Mouse (Mus musculus) limb, embryonic 13.5 days (tissue): ENCODE results near the gene Pigf. TPM values are rescaled to one million over a fixed set of nuclear protein-coding genes. Genes with fewer than 3 reads are reported as not detected.
"Not testable (repeated sequence)": the region's sequence is repeated elsewhere in the genome, so short reads cannot be mapped to it uniquely, and the experiment has no call there.

ENCODE experiments used
- ATAC-seq: fragments of 200-750 bp; cut with Nextera tagmentation; 2 replicates; pipeline ENCODE4 v1.8.0; 2017; ENCODE audit warnings: low read depth, moderate number of reproducible peaks, moderate TSS enrichment; ENCODE audit not compliant: low FRiP score
- H3K27ac ChIP-seq: fragments of 300-500 bp; sonication (generic); 2 replicates; pipeline ENCODE4 v1.5.1; 2015; ENCODE audit warnings: inconsistent platforms, mild to moderate bottlenecking, moderate library complexity
- H3K27me3 ChIP-seq: fragments of 300-500 bp; sonication (generic); 2 replicates; pipeline ENCODE4 v1.6.1; 2015; ENCODE audit warnings: mild to moderate bottlenecking, inconsistent platforms
- H3K36me3 ChIP-seq: fragments of 300-500 bp; sonication (generic); 2 replicates; pipeline ENCODE4 v1.6.1; 2015; ENCODE audit warnings: inconsistent platforms, mild to moderate bottlenecking, moderate library complexity
- H3K4me1 ChIP-seq: fragments of 300-500 bp; sonication (generic); 2 replicates; pipeline ENCODE4 v1.6.1; 2015; ENCODE audit warnings: inconsistent platforms
- H3K4me2 ChIP-seq: fragments of 300-500 bp; sonication (generic); replicated peaks from 2 replicates; pipeline ENCODE4 v1.6.1; 2015; ENCODE audit warnings: inconsistent platforms, mild to moderate bottlenecking, moderate library complexity
- H3K4me3 ChIP-seq: fragments of 300-500 bp; sonication (generic); 2 replicates; pipeline ENCODE4 v1.5.1; 2015; ENCODE audit warnings: moderate library complexity, mild to moderate bottlenecking, inconsistent platforms
- H3K9ac ChIP-seq: fragments of 300-500 bp; sonication (generic); 2 replicates; pipeline ENCODE4 v1.6.1; 2015; ENCODE audit warnings: mild to moderate bottlenecking, inconsistent platforms
- H3K9me3 ChIP-seq: fragments of 300-500 bp; sonication (generic); 2 replicates; pipeline ENCODE4 v1.6.1; 2016; ENCODE audit warnings: inconsistent platforms
- WGBS: fragments of 180-500 bp; shearing (Covaris S2); methylation state at CpG from one replicate; pipeline ENCODE4 v1.1.7; 2015; 5-methylcytosine and 5-hydroxymethylcytosine counted together
- polyA plus RNA-seq: library from polyadenylated mRNA; unstranded; fragments of >200 nt; fragmentation: Nextera tagmentation; extraction: Ambion mirVana; gene quantifications from 2 replicates; pipeline ENCODE4 v1.2.1, GENCODE M21; 2015

Gene Pigf
- polyA plus RNA-seq: 29.2 and 30.6 TPM in 2 replicates

GRCm38 (mm10) chr17:87025269-87025949 lies at the start of gene Pigf, which contains the start of gene Cript:
Gene Pigf (minus strand): TSS chr17:87025406.
Gene Cript (plus strand): TSS chr17:87025550.
- peak; percentile 100 for ATAC-seq
- Histone ChIP-seq H3K27ac (no peak within 1 kb of the TSS), H3K36me3 (peaks cover 22% of the 10 kb centered on the region), H3K9ac (peak within 1 kb of the TSS; percentile 73), H3K4me2 (peak within 1 kb of the TSS; percentile 91), H3K9me3 (no peaks in the 10 kb centered on the region), H3K4me3 (peak within 1 kb of the TSS; percentile 90), H3K4me1 (peaks cover 16% of the 10 kb centered on the region), H3K27me3 (no peaks in the 10 kb centered on the region)
- WGBS: under 1% methylated on average over 43 of the region's 43 CpGs

DNA sequence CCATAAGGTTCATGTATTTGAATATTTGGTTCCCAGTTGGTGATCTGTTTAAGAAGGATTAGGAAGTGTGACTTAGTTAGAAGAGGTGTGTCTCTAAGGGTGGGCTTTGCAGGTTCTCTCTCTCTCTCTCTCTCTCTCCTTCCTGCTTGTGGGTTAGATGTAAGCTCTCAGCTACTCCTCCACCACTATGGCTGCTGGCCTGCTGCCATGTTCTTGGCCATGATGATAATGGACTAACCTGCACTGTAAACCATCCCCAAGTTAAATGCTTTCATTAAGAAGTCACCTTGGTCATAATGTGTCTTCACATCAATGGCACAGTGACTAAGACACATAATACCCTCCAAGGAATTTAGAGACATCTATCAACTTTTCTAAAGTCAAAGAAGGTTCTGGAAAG lies 48.3 kb upstream of the Pigf start:
- H3K36me3 ChIP-seq: no peaks in the 10 kb centered on the region
- no peaks in the 10 kb centered on the region for H3K27me3 ChIP-seq
- no peak overlapping the region for H3K27ac ChIP-seq
- H3K4me3 ChIP-seq: no peak overlapping the region
- H3K4me1 ChIP-seq: no peaks in the 10 kb centered on the region
- no peak for ATAC-seq
- H3K4me2 ChIP-seq: no peak overlapping the region
- no peaks in the 10 kb centered on the region for H3K9me3 ChIP-seq
- H3K9ac ChIP-seq: no peak overlapping the region

DNA sequence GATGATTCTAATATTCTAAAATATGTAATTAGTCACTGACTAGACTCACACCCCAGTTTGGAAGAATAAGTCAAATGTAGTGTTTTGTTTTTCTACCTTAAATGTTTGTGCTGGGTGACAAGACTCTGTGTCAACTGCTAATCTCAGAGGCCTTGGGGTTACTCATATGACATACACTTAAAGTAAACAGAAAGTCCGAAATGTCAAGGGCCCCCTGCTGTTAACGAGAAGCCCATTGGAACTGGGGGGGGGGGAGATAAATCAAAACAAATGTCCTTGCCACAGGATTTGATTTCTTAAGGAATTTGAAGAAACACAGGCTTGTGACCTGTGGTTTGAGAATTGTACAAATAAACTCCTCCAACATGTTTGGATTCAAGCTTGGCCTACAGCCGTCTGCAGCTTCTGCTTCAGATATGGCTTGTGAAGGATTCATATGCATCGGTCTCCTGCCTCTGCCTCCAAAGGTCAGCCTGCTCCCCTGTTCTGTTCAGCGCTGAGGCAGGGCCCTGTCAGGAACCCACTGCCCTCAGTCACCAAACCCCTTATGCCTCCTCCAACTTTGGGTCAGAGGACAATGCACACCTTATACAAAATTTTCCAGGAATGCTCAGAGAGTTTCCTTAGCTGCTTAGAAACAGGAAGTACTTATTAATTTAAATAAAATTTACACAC lies 47.7 kb upstream of the Pigf start:
- H3K9me3 ChIP-seq: no peaks in the 10 kb centered on the region
- H3K4me1 ChIP-seq: no peaks in the 10 kb centered on the region
- no peaks in the 10 kb centered on the region for H3K36me3 ChIP-seq
- 53% methylated on average over 5 of the region's 5 CpGs for WGBS
- H3K9ac ChIP-seq: no peak overlapping the region
- ATAC-seq: no peak
- no peaks in the 10 kb centered on the region for H3K27me3 ChIP-seq
- no peak overlapping the region for H3K4me3 ChIP-seq
- no peak overlapping the region for H3K4me2 ChIP-seq
- no peak overlapping the region for H3K27ac ChIP-seq

DNA sequence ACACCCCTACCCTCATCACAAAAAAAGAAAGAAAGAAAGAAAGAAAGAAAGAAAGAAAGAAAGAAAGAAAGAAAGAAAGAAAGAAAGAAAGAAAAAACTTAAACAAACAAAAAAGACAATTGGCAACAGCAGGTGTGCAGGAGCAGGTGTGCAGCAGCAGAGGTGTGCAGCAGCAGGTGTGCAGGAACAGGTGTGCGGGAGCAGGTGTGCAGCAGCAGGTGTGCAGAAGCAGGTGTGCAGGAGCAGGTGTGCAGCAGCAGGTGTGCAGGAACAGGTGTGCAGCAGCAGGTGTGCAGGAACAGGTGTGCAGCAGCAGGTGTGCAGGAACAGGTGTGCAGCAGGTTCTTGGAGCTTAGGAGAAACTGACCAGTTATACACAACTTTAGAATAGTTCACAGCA lies 47.0 kb upstream of the Pigf start:
- not testable (repeated sequence) for H3K9me3 ChIP-seq, H3K27ac ChIP-seq, H3K27me3 ChIP-seq, ATAC-seq, H3K36me3 ChIP-seq, H3K4me2 ChIP-seq, H3K4me1 ChIP-seq, H3K9ac ChIP-seq, H3K4me3 ChIP-seq
- 100% methylated on average over 1 of the region's 1 CpGs for WGBS

GRCm38 (mm10) chr17:87068997-87069396 lies 43.8 kb upstream of the Pigf start:
- no peak for ATAC-seq
- Histone ChIP-seq H3K9ac (no peak overlapping the region), H3K9me3 (no peaks in the 10 kb centered on the region)

GRCm38 (mm10) chr17:87063969-87064368 lies 38.8 kb upstream of the Pigf start:
- Histone ChIP-seq H3K36me3 (no peaks in the 10 kb centered on the region), H3K4me3 (no peak overlapping the region), H3K27me3 (no peaks in the 10 kb centered on the region), H3K9ac (no peak overlapping the region), H3K9me3 (no peaks in the 10 kb centered on the region), H3K4me2 (no peak overlapping the region), H3K4me1 (no peaks in the 10 kb centered on the region), H3K27ac (no peak overlapping the region)
- ATAC-seq: no peak
- 70% methylated on average over 6 of the region's 6 CpGs for WGBS

More at GRCm38 (mm10) chr17:87068997-87069396, 43.8 kb upstream of the Pigf start:
- no peak overlapping the region for H3K27ac ChIP-seq
- no peaks in the 10 kb centered on the region for H3K36me3 ChIP-seq
- H3K4me2 ChIP-seq: no peak overlapping the region
- H3K4me1 ChIP-seq: no peaks in the 10 kb centered on the region
- no peaks in the 10 kb centered on the region for H3K27me3 ChIP-seq
- WGBS: 90% methylated on average over 4 of the region's 4 CpGs
- H3K4me3 ChIP-seq: no peak overlapping the region

DNA sequence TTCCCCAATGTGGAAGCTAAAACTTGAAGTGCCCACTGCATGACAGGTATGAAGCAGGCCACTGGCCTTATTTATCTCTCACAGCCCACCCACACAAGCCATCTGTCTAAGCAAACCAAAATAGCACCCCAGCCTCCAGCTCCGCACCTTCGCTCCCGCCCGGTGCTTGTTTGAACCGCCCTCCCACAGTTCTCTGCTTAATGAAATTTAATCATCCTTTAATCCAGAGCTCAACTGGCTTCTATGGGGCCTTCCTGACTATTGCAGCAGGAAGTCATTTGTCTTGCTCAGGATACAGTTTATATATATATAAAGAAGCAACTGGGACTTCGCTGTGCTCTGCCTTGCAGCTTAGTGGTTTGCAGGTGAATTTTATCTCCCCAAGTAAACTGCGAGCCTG lies 38.3 kb upstream of the Pigf start:
- Histone ChIP-seq H3K36me3 (no peaks in the 10 kb centered on the region), H3K4me1 (no peaks in the 10 kb centered on the region), H3K27ac (no peak overlapping the region), H3K9ac (no peak overlapping the region), H3K4me2 (no peak overlapping the region), H3K27me3 (no peaks in the 10 kb centered on the region), H3K4me3 (no peak overlapping the region), H3K9me3 (no peaks in the 10 kb centered on the region)
- 76% methylated on average over 7 of the region's 7 CpGs for WGBS
- ATAC-seq: no peak

DNA sequence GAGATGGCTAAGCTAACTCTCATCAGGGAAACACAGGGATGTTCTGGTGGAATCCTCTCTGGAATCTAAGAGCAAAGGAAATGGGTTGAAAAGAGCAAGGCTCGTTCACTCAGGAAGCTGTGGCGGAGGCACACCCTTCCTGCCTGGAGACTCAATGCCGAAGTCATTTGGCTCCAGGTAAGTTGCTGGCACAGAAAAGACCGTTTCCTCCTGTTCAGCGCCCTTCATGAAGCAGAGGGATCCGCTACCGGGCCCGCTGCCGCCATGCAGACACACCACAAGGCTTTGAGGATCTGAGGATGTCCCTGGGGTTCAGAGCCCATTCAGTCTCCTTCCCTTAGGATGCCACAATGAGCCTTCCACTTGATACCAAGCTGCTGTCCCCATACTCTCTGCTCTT lies 37.4 kb upstream of the Pigf start:
- no peak for ATAC-seq
- Histone ChIP-seq H3K4me2 (no peak overlapping the region), H3K9ac (no peak overlapping the region), H3K9me3 (no peaks in the 10 kb centered on the region), H3K36me3 (no peaks in the 10 kb centered on the region), H3K4me3 (no peak overlapping the region), H3K27me3 (no peaks in the 10 kb centered on the region), H3K4me1 (peaks cover 4% of the 10 kb centered on the region), H3K27ac (no peak overlapping the region)
- 80% methylated on average over 9 of the region's 9 CpGs for WGBS

GRCm38 (mm10) chr17:87057486-87058266 lies 32.5 kb upstream of the Pigf start:
- H3K4me2 ChIP-seq: no peak overlapping the region
- no peaks in the 10 kb centered on the region for H3K36me3 ChIP-seq
- no peaks in the 10 kb centered on the region for H3K27me3 ChIP-seq
- peak; percentile 78 for ATAC-seq
- H3K4me1 ChIP-seq: peaks cover 25% of the 10 kb centered on the region
- H3K9me3 ChIP-seq: no peaks in the 10 kb centered on the region
- H3K9ac ChIP-seq: no peak overlapping the region
- H3K4me3 ChIP-seq: no peak overlapping the region
- peak overlapping the region; percentile 69 for H3K27ac ChIP-seq
- 32% methylated on average over 8 of the region's 8 CpGs for WGBS

DNA sequence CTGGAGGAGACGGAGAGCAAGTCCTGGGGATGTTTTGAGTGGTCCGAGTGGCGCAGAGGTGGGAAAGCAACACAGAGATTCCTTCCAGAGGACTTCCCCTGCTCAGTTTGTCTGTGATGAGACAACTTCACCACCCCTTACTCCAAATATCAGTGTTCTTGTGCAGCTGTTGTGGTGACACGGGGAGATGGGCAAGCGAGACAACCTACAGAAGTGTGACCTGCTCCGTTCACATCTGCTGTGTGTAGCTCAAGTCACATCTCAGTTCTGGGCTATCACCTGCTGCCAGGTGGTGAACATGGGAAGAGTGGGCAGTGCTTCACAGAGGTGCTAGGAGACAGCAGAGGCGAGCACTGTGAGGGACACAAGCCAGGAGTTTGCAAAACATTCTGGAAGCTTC lies 31.6 kb upstream of the Pigf start:
- Histone ChIP-seq H3K27ac (no peak overlapping the region), H3K4me1 (peaks cover 25% of the 10 kb centered on the region), H3K4me3 (no peak overlapping the region), H3K9ac (no peak overlapping the region), H3K4me2 (no peak overlapping the region), H3K9me3 (no peaks in the 10 kb centered on the region), H3K27me3 (no peaks in the 10 kb centered on the region), H3K36me3 (no peaks in the 10 kb centered on the region)
- 92% methylated on average over 7 of the region's 7 CpGs for WGBS
- no peak for ATAC-seq

GRCm38 (mm10) chr17:87055663-87056062 lies 30.5 kb upstream of the Pigf start:
- Histone ChIP-seq H3K4me3 (no peak overlapping the region), H3K4me1 (peaks cover 25% of the 10 kb centered on the region), H3K27ac (no peak overlapping the region), H3K9ac (no peak overlapping the region), H3K36me3 (no peaks in the 10 kb centered on the region), H3K4me2 (no peak overlapping the region), H3K27me3 (no peaks in the 10 kb centered on the region), H3K9me3 (no peaks in the 10 kb centered on the region)
- no peak for ATAC-seq
- 26% methylated on average over 1 of the region's 1 CpGs for WGBS

- WGBS: 27% methylated on average over 5 of the region's 5 CpGs
- Histone ChIP-seq H3K4me3 (no peak overlapping the region), H3K9ac (no peak overlapping the region), H3K9me3 (no peaks in the 10 kb centered on the region), H3K4me2 (no peak overlapping the region), H3K27ac (0 out of 2 replicates have a peak overlapping the region, but pooled peaks have one; percentile 45), H3K4me1 (peaks cover 30% of the 10 kb centered on the region), H3K27me3 (no peaks in the 10 kb centered on the region), H3K36me3 (no peaks in the 10 kb centered on the region)
- no peak for ATAC-seq
Measured at GRCm38 (mm10) chr17:87055051-87055459, 29.8 kb upstream of the Pigf start.
